Mouse (Mus musculus): ENCODE data around the gene AF067063. TPM values are rescaled to one million over a fixed set of nuclear protein-coding genes. Genes with fewer than 3 reads are reported as not detected.
"Not testable (repeated sequence)": the region's sequence is repeated elsewhere in the genome, so short reads cannot be mapped to it uniquely, and the experiment has no call there.

The AF067063 gene
- not detected for total RNA-seq (2021)
- long read RNA-seq, experiment 1 = 0 reads
- long read RNA-seq, experiment 2 = 0 reads

GRCm38 (mm10) chr13:119830116-119830515 is at the start of gene AF067063:
Gene AF067063, minus strand, starts transcription at chr13:119830216.
- not testable (repeated sequence) for DNase-seq

GRCm38 (mm10) chr13:119864395-119864999 is 34.5 kb upstream of the AF067063 start:
- not testable (repeated sequence) for DNase-seq

DNA sequence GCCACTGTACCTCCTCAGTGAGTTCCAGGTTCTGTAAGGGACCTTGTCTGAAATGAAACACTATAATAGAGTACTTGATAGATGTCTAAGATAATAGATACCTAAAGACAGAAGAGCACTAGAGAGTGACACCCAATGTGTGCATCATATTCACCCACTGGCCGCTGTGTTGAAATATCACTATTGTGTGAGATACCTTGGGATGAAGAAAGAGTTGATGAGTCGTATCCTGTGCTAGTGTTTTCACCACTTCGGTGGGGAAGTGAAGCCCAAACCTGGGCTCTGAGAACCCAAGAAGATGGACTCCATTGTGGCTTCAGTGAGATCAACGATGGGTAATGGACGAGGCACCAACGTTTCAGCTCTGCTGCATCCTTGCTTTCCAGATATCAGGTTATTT is 32.4 kb upstream of the AF067063 start:
- DNase-seq = not testable (repeated sequence)

DNA sequence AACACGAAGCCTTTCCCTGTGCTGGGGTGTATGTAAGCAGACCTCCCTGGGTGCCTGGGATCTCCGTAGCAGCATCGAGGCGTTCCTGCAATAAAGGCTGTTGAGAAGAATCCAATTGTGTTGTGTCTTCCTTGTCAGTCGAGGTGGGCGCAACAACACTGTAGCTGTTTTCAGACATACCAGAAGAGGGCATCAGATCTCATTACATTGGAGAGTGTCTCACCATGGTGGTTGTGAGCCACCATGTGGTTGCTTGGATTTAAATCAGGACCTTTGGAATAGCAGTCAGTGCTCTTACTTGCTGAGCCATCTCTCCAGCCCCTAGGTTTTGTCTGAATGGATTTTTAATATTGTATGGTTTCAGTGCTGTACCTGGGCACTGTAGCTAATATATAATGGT is 10.0 kb upstream of the AF067063 start:
- DNase-seq = not testable (repeated sequence)

- DNase-seq = peak; percentile 61
These were observed 7.8 kb upstream of the AF067063 start for GRCm38 (mm10) chr13:119837719-119838337.

GRCm38 (mm10) chr13:119836324-119836811 is 6.4 kb upstream of the AF067063 start:
- DNase-seq = peak; percentile 9 to 16

GRCm38 (mm10) chr13:119835320-119836056 is 5.5 kb upstream of the AF067063 start, which contains the start of gene D13Ertd608e:
Gene D13Ertd608e, plus strand, starts transcription at chr13:119836006.
- DNase-seq = peak; percentile 57 to 63

- DNase-seq = no peak
These were observed 12.3 kb downstream of the AF067063 start for GRCm38 (mm10) chr13:119817579-119818206.

DNA sequence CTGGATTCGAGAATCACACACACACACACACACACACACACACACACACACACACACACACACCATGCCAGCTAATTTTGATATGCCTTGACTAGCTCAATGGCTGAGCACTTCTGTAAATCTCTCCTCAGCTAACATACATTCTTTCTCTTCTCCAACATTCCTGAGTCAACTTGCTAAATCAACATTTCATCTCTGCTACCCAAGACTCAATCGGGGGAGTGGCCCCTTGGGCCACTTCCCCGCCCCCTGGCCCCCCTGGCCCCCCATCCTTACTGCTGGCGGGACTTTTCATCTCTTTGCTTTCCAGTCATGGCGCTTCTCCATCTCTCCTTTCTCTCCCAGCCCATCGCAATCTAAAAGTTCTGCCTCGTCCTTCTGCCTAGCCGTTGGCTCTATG is 13.2 kb downstream of the AF067063 start:
- DNase-seq = no peak

DNA sequence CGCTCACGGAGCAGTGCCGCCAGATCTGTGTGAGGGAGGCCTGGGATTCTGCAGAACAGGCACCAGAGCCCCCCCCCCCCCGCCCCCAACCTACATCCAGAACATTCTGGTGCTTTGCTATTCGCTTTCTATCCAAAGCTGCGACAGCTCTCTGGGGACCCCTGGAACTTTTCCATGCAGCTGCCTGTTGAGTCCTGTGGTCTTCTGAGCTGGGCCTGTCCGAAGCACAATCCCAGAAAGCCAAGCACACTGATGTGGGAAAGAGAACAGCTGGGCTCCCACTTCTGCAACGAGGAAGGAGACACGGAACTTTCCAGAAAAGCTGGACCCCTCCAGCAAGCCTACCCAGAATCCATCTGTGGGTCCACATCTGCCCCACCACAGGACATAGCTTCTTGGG is 20.0 kb downstream of the AF067063 start:
- no peak for DNase-seq

GRCm38 (mm10) chr13:119808937-119809336 is 21.1 kb downstream of the AF067063 start:
- no peak for DNase-seq

DNA sequence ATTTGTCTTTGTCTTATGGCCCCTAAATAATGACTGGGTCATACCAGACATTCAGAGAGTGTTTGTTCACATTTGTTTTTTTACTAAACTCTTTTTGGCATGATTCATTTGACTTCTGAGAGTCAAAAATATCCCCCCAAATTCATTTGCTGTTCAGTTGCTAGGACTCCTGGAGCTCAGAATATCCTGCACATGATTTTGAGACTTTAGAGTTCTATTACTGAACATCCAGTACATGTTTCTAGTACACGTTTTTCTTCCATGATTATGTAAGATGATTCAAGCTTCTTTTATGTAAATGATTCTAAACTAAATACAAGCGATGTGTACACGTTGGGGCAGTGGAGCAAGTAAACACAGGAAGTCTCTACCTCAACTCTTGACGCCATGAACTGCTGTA is 32.4 kb downstream of the AF067063 start:
- no peak for DNase-seq

DNA sequence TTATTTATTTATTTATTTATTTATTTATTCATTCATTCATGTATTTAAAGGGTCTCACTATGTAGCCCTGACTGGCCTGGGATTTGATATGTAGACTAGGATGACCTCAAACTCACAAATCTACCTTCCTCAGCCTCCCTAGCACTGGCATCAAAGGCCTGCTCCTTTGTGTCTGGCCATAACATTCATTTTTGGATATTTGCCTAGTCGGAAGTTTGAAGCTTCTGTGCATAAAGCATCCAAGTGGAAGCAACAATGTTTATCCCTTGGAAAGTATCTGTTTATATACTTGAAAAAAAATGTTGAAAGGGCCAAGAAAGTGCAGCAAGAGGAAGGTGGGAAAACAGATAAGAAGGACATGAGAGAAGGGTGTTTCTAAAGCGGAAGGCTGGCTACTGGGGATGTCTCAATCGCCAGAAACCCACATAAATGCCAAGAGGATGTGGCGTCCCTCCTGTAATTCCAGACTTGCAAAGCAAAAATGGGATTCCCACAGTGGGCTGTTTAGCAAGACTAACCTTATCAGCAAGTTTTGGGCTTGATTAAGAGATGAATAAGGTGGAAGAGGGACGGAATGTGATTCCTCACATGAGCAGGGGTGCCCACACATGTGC is 37.1 kb downstream of the AF067063 start:
- DNase-seq = no peak

GRCm38 (mm10) chr13:119791580-119792135 is 38.4 kb downstream of the AF067063 start:
- DNase-seq = peak in 1 of 2 experiments; percentile 14

- peak; percentile 97 to 99 for DNase-seq
These were observed 39.0 kb downstream of the AF067063 start, which contains the start of gene Zfp131 for GRCm38 (mm10) chr13:119790761-119791579. Gene Zfp131, minus strand, starts transcription at chr13:119790889.

GRCm38 (mm10) chr13:119789851-119790717 is 39.9 kb downstream of the AF067063 start:
- peak; percentile 67 to 80 for DNase-seq

- DNase-seq = no peak
These were observed 46.4 kb downstream of the AF067063 start for GRCm38 (mm10) chr13:119783581-119783980.

Measured in adrenal gland, postnatal 36 days (tissue).